Mouse (Mus musculus) spleen, adult 2 months (tissue): ENCODE data around the gene Haus5. TPM values are rescaled to one million over a fixed set of nuclear protein-coding genes. Genes with fewer than 3 reads are reported as not detected.

Experiments used
- DNase-seq, 2 experiments: peaks; one replicate each; pipeline versions ENCODE4 v3.0.0 to v3.0.0-alpha.2; 2012 to 2021; ENCODE audit warnings: low spot score in 2 of 2, low read depth in 1 of 2
- H3K27ac ChIP-seq: fragments of 200-500 bp; 2 replicates; pipeline ENCODE4 v1.5.1; 2012; ENCODE audit warnings: low read length, inconsistent platforms; ENCODE audit not compliant: insufficient read depth
- H3K27me3 ChIP-seq: fragments of 200-500 bp; 2 replicates; pipeline ENCODE4 v1.6.1; 2012; ENCODE audit warnings: mild to moderate bottlenecking, moderate library complexity, low read length, inconsistent platforms; ENCODE audit not compliant: control insufficient read depth, insufficient read depth
- H3K36me3 ChIP-seq: fragments of 200-500 bp; 2 replicates; pipeline ENCODE4 v1.6.1; 2012; ENCODE audit warnings: mild to moderate bottlenecking, low read length, inconsistent platforms; ENCODE audit not compliant: control insufficient read depth, insufficient read depth
- H3K4me1 ChIP-seq: fragments of 200-500 bp; 2 replicates; pipeline ENCODE4 v1.6.1; 2011; ENCODE audit warnings: inconsistent platforms; ENCODE audit not compliant: control insufficient read depth, insufficient read depth, insufficient read length
- H3K4me3 ChIP-seq: fragments of 200-500 bp; 2 replicates; pipeline ENCODE4 v1.5.1; 2011; ENCODE audit warnings: mild to moderate bottlenecking, inconsistent platforms; ENCODE audit not compliant: insufficient read depth, insufficient read length; ENCODE audit errors: extremely low read depth
- CTCF ChIP-seq: fragments of 200-500 bp; IDR thresholded peaks from 2 replicates; pipeline ENCODE4 v1.5.1; 2011; ENCODE audit warnings: mild to moderate bottlenecking, inconsistent platforms; ENCODE audit not compliant: insufficient read depth, insufficient read length, insufficient replicate concordance; ENCODE audit errors: extremely low read depth
- POLR2A ChIP-seq: fragments of 200-500 bp; IDR thresholded peaks from 2 replicates; pipeline ENCODE4 v1.6.1; 2011; ENCODE audit warnings: low read depth, low read length, inconsistent platforms
- WGBS: fragments of 180-500 bp; shearing (Covaris S2); methylation state at CpG from one replicate; pipeline ENCODE4 v1.1.7; 2018; 5-methylcytosine and 5-hydroxymethylcytosine counted together
- polyA plus RNA-seq: library from polyadenylated mRNA; depleted of rRNA; stranded (reverse); fragments of >200 nt; gene quantifications from 2 replicates; pipeline ENCODE4 v1.2.3, GENCODE M21; 2012

The Haus5 gene
- polyA plus RNA-seq, 1 experiment, result 13.3 TPM

DNA sequence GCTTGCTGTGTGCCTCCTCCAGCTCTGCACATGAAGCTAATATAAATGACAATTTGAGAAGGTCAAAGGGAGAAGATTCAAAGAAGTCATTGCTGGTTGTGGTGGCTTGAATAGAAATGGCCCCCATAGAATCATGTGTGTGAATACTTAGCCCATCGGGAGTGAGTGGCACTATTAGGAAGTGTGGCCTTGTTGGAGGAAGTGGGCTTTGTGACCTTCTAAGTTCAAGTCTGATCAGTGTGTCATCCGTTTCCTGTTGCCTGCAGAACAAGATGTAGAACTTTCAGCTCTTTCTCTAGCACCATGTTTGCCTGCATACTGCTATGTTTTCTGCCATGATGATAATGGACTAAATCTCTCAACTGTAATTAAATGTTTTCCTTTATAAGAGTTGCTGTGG, 18.6 kb upstream of the Haus5 start:
- Histone ChIP-seq H3K27ac (no peak overlapping the region), H3K4me3 (no peak overlapping the region), H3K4me1 (peaks cover 2% of the 10 kb centered on the region; the same call in 1 of the 2 replicates), H3K36me3 (no peaks in the 10 kb centered on the region), H3K27me3 (no peaks in the 10 kb centered on the region)
- 32% methylated on average over 2 of the region's 2 CpGs for WGBS
- TF ChIP-seq CTCF, result no peak
- TF ChIP-seq POLR2A, result no peak
- no peak for DNase-seq

DNA sequence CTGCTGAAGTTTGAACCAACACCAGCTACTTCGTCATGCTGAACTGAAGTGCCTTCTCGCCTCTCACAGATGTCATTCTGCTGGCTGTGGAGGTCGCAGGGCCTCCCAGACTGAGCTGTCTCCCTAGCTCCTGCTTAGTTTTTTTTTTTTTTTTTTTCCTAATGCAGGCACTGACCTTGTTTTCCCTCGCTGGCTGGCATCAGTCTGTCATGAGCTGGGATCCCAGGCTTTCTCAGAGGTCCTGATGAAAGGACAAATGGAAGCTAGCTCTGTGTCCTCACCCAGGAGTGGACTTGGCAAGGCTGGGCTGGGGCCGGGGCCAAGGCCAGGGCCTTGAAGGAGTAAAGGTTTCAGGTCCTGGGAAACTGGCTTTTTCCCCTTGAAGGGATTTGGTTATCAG, 17.1 kb upstream of the Haus5 start:
- 90% methylated on average over 5 of the region's 5 CpGs for WGBS
- Histone ChIP-seq H3K27me3 (no peaks in the 10 kb centered on the region), H3K36me3 (no peaks in the 10 kb centered on the region), H3K27ac (no peak overlapping the region), H3K4me3 (no peak overlapping the region), H3K4me1 (peaks cover 2% of the 10 kb centered on the region; the same call in 1 of the 2 replicates)
- DNase-seq, result no peak
- no peak for TF ChIP-seq CTCF
- TF ChIP-seq POLR2A, result no peak

DNA sequence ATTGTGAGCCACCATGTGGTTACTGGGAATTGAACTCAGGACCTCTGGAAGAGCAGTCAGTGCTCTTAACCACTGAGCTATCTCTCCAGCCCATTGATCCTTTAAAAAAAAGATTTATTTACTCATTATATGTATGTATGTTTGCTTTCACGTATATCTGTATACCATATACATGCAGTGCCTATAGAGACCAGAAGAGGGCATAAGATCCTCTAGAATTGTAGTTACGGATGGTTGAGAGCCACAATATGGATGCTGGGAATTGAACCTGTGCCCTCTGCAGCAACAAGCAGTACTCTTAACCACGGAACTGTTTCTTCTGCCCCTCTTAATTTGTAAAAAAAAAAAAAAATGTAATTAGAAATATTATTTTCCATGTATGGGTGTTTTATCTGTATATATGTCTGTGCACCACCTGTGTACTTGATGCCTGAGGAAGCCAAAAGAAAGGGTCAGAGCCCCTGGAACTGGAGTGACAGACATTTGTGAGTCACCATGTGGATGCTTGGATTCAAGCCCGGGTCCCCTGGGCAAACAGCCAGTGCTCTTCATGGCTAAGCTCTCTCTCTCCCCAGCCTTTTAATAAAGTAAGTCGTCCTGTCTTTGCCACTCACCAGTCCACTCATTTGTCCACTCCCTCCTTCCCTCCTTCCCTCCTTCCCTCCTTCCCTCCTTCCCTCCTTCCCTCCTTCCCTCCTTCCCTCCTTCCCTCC, 13.6 kb upstream of the Haus5 start:
- WGBS, result 78% methylated on average over 5 of the region's 5 CpGs
- no peaks in the 10 kb centered on the region for H3K27me3 ChIP-seq
- H3K27ac ChIP-seq, result no peak overlapping the region
- H3K4me1 ChIP-seq, result no peaks in the 10 kb centered on the region; the same call in 1 of the 2 replicates
- H3K36me3 ChIP-seq, result no peaks in the 10 kb centered on the region
- DNase-seq, result no peak
- TF ChIP-seq POLR2A (no peak), CTCF (no peak)
- H3K4me3 ChIP-seq, result no peak overlapping the region

DNA sequence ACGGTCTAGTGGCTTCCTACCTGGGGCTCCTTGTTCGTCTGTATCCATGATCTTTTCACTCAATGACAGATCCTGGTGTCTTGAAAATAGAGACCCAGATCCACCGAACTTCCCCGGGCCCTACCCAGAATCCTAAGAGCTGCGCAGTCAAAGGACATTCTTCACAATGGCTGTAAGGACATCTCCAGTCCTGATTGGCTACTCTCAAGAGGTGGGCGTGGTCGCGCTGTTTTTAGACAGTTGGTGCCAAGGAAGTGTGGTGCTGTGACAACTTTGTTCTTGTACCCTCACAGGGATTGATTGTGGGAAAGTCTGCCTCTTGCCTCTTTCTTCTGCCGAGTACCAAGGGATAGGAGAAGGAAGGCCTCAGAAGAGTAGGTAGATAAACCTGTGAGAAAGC, 6.7 kb upstream of the Haus5 start, which contains the start of gene Pmis2:
Gene Pmis2, minus strand, starts transcription at position 126 of the 400 bp plus-strand sequence.
- no peak within 1 kb of the TSS for H3K27ac ChIP-seq
- TF ChIP-seq POLR2A (no peak), CTCF (no peak)
- no peaks in the 10 kb centered on the region for H3K27me3 ChIP-seq
- no peak for DNase-seq
- 73% methylated on average over 9 of the region's 9 CpGs for WGBS
- no peaks in the 10 kb centered on the region for H3K36me3 ChIP-seq
- H3K4me3 ChIP-seq, result no peak within 1 kb of the TSS
- H3K4me1 ChIP-seq, result no peaks in the 10 kb centered on the region

DNA sequence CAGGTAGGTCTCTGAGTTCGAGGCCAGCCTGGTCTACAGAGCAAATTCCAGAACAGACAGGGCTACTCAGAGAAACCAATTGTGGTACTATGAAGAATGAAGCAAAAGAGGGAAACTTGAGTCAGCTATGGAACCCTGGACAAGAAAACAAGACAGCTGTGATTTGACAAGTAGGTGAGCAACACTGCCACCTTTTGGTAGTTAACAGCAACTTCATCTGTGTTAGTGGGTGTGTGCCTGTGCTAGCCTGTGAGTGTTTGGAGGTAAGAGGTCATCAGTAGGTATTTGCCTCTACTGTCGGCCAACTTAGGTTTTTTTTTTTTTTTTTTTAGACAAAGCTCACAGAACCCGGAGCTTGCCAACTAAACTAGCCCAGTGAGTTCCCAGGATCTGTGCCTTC, 4.4 kb upstream of the Haus5 start:
- H3K27me3 ChIP-seq, result no peaks in the 10 kb centered on the region; the same call in 1 of the 2 replicates
- no peak overlapping the region for H3K4me3 ChIP-seq
- H3K36me3 ChIP-seq, result no peaks in the 10 kb centered on the region
- H3K4me1 ChIP-seq, result peaks cover 5% of the 10 kb centered on the region; the same call in 1 of the 2 replicates
- TF ChIP-seq CTCF (no peak), POLR2A (no peak)
- 37% methylated on average over 3 of the region's 3 CpGs for WGBS
- DNase-seq, result peak in 1 of 2 experiments; percentile 28
- H3K27ac ChIP-seq, result no peak overlapping the region

DNA sequence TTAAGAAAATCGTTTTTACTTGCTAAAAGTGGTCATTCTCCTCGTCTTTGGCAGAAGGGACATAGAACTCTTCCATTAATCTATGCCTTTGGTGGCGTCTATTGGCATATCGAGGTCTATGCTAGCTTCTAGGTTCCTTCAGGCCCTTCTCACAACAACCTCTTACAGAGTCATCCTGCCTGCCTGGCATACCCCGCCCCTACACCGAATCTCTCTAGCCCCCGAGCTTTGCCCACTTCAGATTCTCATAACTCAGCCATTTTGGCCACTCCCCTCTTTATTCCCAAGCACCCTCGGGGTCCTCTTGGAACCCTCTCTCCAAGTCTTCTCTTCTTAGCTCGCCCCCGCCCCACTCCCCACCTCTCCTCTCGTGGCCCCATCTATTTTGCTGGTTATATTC, 527 bp upstream of the Haus5 start:
- H3K4me1 ChIP-seq, result peaks cover 5% of the 10 kb centered on the region; the same call in 1 of the 2 replicates
- H3K36me3 ChIP-seq, result peaks cover 5% of the 10 kb centered on the region
- TF ChIP-seq POLR2A (no peak), CTCF (no peak)
- DNase-seq, result no peak
- H3K27ac ChIP-seq, result no peak overlapping the region
- H3K4me3 ChIP-seq, result peak overlapping the region; percentile 95
- H3K27me3 ChIP-seq, result no peaks in the 10 kb centered on the region; the same call in 1 of the 2 replicates
- WGBS, result 14% methylated on average over 11 of the region's 11 CpGs
